Mouse (Mus musculus) cortical plate, adult 2 months (tissue): Measurements from ENCODE around the gene Dbil5. TPM values are rescaled to one million over a fixed set of nuclear protein-coding genes. Genes with fewer than 3 reads are reported as not detected.

Experiments used
- H3K27ac ChIP-seq: fragments of 200-500 bp; 2 replicates; pipeline ENCODE4 v1.5.1; 2012; ENCODE audit warnings: low read length, control low read depth, inconsistent platforms; ENCODE audit not compliant: insufficient read depth
- H3K4me1 ChIP-seq: fragments of 200-500 bp; 2 replicates; pipeline ENCODE4 v1.6.1; 2011; ENCODE audit warnings: low read length; ENCODE audit not compliant: control insufficient read depth, insufficient read depth
- H3K4me3 ChIP-seq: fragments of 200-500 bp; 2 replicates; pipeline ENCODE4 v1.5.1; 2011; ENCODE audit warnings: mild to moderate bottlenecking, low read length, control low read depth; ENCODE audit not compliant: insufficient read depth
- CTCF ChIP-seq: fragments of 200-500 bp; IDR thresholded peaks from 2 replicates; pipeline ENCODE4 v1.5.1; 2011; ENCODE audit warnings: mild to moderate bottlenecking, control low read depth, low read length; ENCODE audit not compliant: insufficient read depth; ENCODE audit errors: extremely low read depth
- POLR2A ChIP-seq: fragments of 200-500 bp; IDR thresholded peaks from 2 replicates; pipeline ENCODE4 v1.6.1; 2011; ENCODE audit warnings: mild to moderate bottlenecking, low read length, control low read depth; ENCODE audit not compliant: insufficient read depth; ENCODE audit errors: extremely low read depth
- polyA plus RNA-seq: library from polyadenylated mRNA; depleted of rRNA; stranded (reverse); fragments of >200 nt; gene quantifications from 2 replicates; pipeline ENCODE4 v1.2.3, GENCODE M21; 2012

Gene Dbil5
- polyA plus RNA-seq, 1 experiment = 1.9 TPM

DNA sequence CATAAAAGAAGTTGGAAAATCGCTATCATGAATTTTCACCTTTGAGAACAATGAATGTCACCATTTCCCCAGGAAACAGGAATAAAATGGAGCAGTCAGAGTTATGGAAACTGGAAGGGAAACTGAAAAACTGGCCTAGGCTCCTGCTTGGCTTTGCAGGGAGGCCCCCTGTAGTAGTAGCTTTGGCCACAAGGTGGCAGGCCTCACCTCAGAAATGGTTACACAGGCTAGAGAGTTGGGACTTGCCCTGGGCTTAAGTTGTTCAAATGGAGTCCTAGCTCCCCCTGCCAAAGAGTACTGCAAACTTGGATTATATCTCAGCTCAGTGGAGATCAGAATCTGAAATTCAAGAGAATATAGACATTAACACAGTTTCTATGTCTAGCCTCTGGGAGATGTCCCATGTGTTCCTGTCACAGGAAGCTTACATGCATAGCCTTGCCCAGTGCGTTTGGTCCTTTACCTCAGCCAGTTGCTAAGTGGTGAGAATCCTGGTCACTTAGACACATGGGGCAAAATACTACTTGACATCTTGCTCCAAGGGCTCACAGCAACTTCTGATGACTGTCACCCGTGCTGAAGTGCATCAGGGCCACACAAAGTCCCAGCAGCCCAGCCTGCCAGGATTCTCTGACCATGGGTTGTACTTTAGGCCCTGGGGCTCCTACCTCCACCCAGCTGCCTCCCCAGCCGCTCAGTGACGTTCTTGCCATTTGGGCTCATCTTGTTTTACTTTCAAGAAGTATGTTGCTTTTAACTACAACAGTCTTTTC is 35.9 kb downstream of the Dbil5 start:
- peaks cover 2% of the 10 kb centered on the region for H3K4me1 ChIP-seq
- no peak overlapping the region for H3K4me3 ChIP-seq
- no peak overlapping the region for H3K27ac ChIP-seq
- TF ChIP-seq CTCF (peak; percentile 89), POLR2A (no peak)

- no peak overlapping the region for H3K27ac ChIP-seq
- H3K4me3 ChIP-seq = no peak overlapping the region
- peaks cover 2% of the 10 kb centered on the region for H3K4me1 ChIP-seq
- TF ChIP-seq CTCF (no peak), POLR2A (no peak)
These were observed 36.5 kb downstream of the Dbil5 start for GRCm38 (mm10) chr11:76253918-76254264.

DNA sequence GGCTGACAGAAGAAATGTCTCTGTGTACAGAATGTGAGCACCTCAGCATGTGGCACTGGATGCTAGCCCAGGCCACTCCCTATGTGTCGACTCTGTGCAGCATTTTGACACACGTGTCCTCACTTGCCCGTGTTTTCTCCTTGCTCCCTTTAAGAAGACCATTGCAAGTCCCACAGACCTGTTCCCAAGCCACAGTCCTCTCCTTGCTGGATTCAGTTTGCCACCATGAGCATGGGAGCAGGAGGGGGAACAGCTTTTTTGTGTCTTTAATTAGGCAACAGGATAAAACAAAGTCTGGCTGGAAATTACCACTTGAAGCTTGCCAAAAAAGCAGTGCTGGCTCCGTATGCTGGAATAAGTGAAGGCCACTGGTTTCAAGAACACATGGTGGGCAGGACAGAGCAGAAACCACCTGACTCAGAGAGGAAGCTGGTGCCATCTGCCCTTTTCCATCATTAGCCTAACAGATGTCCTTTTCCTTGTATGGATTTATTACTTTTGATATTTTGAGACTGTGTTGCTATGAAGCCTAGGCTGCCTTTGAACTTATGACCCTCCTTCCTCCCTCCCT is 38.1 kb downstream of the Dbil5 start:
- peaks cover 2% of the 10 kb centered on the region for H3K4me1 ChIP-seq
- no peak overlapping the region for H3K27ac ChIP-seq
- TF ChIP-seq CTCF (no peak), POLR2A (no peak)
- H3K4me3 ChIP-seq = no peak overlapping the region

- no peak for TF ChIP-seq POLR2A
- no peak for TF ChIP-seq CTCF
- H3K4me1 ChIP-seq = peaks cover 2% of the 10 kb centered on the region
- no peak overlapping the region for H3K27ac ChIP-seq
- H3K4me3 ChIP-seq = no peak overlapping the region
These were observed 38.7 kb downstream of the Dbil5 start for GRCm38 (mm10) chr11:76256129-76256528.

DNA sequence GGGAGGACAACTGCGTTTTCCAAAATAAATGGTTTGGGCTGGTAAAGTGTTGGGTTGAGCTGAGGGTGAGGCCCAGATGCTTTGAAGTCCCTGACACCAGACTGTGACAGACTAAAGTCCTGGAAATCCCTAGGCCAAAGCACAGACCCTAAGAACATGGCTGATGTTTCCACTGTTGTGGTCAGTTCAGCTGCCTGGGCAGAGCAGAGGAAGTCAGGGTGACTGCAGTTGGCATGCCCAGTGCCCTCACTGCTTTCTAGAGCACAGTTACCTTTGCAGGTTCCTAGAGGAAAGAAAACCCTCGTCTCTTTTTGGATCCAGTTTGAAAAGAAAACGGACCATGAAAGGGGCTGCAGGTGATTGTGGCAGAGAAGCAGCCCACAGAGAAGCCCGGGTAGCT is 40.0 kb downstream of the Dbil5 start:
- no peak overlapping the region for H3K27ac ChIP-seq
- TF ChIP-seq POLR2A = no peak
- no peak for TF ChIP-seq CTCF
- H3K4me1 ChIP-seq = peaks cover 2% of the 10 kb centered on the region
- H3K4me3 ChIP-seq = no peak overlapping the region

- peaks cover 2% of the 10 kb centered on the region for H3K4me1 ChIP-seq
- H3K27ac ChIP-seq = no peak overlapping the region
- no peak for TF ChIP-seq POLR2A
- no peak for TF ChIP-seq CTCF
- no peak overlapping the region for H3K4me3 ChIP-seq
These were observed 41.1 kb downstream of the Dbil5 start for GRCm38 (mm10) chr11:76258511-76258910.

DNA sequence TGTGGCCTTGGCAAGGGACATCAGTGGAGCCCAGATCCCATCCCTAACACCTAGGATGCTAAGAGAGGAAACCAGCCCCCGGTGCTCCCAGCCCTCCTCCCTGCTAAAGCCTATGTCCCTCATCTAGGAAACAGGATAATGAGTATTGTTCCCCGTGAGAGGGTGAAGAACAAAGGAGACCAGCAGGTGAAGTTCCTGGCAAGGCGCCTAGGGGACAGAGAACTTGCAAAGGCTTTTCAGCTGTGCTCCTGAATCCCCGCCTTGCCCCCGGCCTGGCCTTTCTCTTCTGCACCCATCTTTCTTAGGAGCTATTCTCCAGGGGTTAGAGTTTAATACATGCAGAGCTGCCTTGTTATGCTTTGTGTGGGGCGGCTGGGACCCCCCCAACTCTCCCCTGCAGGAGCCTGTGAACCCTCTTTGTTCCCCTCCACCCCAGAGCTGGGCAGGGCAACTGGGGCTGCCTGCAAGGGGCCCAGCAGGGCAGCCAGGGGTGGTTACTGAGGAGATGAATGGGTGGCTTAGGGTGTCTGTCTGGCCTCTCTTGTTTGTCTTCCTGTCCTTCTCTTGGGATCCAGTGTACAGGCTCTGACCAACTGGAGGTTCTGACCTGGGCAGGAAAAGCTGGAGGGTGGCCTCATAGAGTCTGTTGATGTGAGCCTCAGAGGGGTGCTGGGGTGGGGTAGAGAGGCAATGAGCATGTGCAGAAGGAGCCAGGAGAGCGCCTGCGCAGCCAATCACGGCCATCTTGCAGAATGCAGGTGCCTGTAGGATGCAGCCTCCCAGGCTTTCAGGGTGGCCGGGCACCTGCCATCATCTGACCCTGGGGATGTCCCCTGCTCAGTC is 43.0 kb downstream of the Dbil5 start:
- H3K4me1 ChIP-seq = no peaks in the 10 kb centered on the region
- no peak overlapping the region; the same call in 1 of the 2 replicates for H3K27ac ChIP-seq
- TF ChIP-seq POLR2A (no peak), CTCF (no peak)
- H3K4me3 ChIP-seq = no peak overlapping the region

GRCm38 (mm10) chr11:76261224-76261623 is 43.8 kb downstream of the Dbil5 start:
- no peaks in the 10 kb centered on the region for H3K4me1 ChIP-seq
- H3K4me3 ChIP-seq = no peak overlapping the region
- no peak for TF ChIP-seq CTCF
- TF ChIP-seq POLR2A = no peak
- no peak overlapping the region for H3K27ac ChIP-seq

GRCm38 (mm10) chr11:76262611-76263351 is 45.4 kb downstream of the Dbil5 start:
- Histone ChIP-seq H3K4me1 (no peaks in the 10 kb centered on the region), H3K27ac (no peak overlapping the region)

More at GRCm38 (mm10) chr11:76262611-76263351, 45.4 kb downstream of the Dbil5 start:
- H3K4me3 ChIP-seq = no peak overlapping the region
- no peak for TF ChIP-seq CTCF
- no peak for TF ChIP-seq POLR2A
